Mouse (Mus musculus) CH12.LX (cell line): Measurements from ENCODE around the gene Srrt.

Experiments
- CHD1 ChIP-seq: IDR thresholded peaks from 2 replicates; pipeline ENCODE4 v1.6.1; 2012; ENCODE audit warnings: low read depth, low read length, improper control_type of control experiment, inconsistent platforms
- CTCF ChIP-seq, 2 experiments: IDR thresholded peaks in 1 of 2; conservative IDR thresholded peaks in 1 of 2; 2 replicates each; pipeline ENCODE4 v1.5.1; 2011 to 2012; ENCODE audit warnings: low read depth in 2 of 2, low read length in 2 of 2, improper control_type of control experiment in 1 of 2, inconsistent platforms in 1 of 2, mild to moderate bottlenecking in 1 of 2, moderate library complexity in 1 of 2
- EP300 ChIP-seq: IDR thresholded peaks from 2 replicates; pipeline ENCODE4 v1.6.1; 2011; ENCODE audit warnings: low read length, improper control_type of control experiment
- JUN ChIP-seq: IDR thresholded peaks from 2 replicates; pipeline ENCODE4 v1.6.1; 2011; ENCODE audit warnings: low read depth, mild to moderate bottlenecking, low read length, improper control_type of control experiment, moderate library complexity; ENCODE audit not compliant: insufficient read depth
- KAT2A ChIP-seq: IDR thresholded peaks from 2 replicates; pipeline ENCODE4 v1.6.1; 2012; ENCODE audit warnings: low read length, improper control_type of control experiment, inconsistent platforms; ENCODE audit not compliant: insufficient replicate concordance
- MEF2A ChIP-seq: IDR thresholded peaks from 2 replicates; pipeline ENCODE4 v1.6.1; 2014; ENCODE audit warnings: low read depth, mild to moderate bottlenecking, inconsistent platforms, low read length, improper control_type of control experiment, borderline replicate concordance
- MYC ChIP-seq: IDR thresholded peaks from 2 replicates; pipeline ENCODE4 v1.6.1; 2011; ENCODE audit warnings: low read depth, mild to moderate bottlenecking, improper control_type of control experiment, low read length
- NRF1 ChIP-seq: IDR thresholded peaks from 2 replicates; pipeline ENCODE4 v1.6.1; 2014; ENCODE audit warnings: low read depth, mild to moderate bottlenecking, inconsistent platforms, low read length, improper control_type of control experiment, moderate library complexity
- TBP ChIP-seq: conservative IDR thresholded peaks from 2 replicates; pipeline ENCODE4 v1.6.1; 2011; ENCODE audit warnings: low read depth, low read length, improper control_type of control experiment
- ZKSCAN1 ChIP-seq: IDR thresholded peaks from 2 replicates; pipeline ENCODE4 v1.6.1; 2012; ENCODE audit warnings: low read depth, inconsistent platforms, low read length, improper control_type of control experiment, borderline replicate concordance

DNA sequence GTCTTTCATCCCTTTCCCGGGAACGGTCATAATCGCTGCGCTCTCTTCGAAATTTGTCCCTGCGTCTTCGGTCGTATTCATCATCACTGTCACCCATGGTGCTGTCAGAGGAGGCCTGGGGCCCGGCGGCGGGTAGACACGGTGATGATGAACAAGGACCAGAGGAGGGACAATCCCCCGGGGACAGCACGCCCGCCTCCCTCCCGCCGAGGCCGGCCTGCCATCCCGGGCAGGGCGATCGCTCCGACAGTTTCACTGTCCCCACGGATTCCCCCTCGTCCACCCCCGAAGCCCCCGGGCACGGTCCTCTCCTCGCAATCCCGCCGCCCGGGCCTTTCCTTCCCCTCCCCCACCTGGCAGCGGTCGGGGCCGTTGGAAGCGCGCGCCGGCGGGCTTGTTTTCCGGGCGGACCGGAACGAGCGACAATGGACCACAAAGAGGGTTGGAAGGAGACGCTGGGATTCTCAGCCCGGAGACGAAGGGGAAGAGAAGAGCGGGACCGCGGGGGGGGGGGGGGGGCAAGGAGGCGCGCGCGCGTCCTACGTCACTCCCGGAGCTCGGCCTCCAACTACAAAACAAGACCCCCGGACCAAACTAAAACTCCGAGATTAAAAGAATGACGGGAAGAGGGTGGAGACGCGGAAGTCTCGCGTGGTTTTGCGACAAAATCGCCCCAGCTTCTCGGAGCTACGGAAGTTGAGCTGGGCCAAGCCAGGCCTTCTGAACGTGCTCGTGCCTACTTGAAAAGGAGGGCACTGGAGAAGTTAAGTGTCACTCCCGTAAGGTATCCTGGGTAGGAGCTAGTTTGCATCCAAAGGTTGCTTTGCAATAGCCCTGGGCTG lies at the start of gene Srrt:
- peak; percentile 69; the same call in 1 of the 2 replicates for TF ChIP-seq KAT2A
- no peak; the same call in 1 of the 2 replicates for TF ChIP-seq MEF2A
- TF ChIP-seq CTCF (conservative IDR thresholded peaks at IDR 0.05 in 1 of 2, IDR thresholded peaks at IDR 0.05 in 1 of 2; ENCODE audit: low read depth in 2 of 2, low read length in 2 of 2) = no peak
- TF ChIP-seq TBP = peak; percentile 86
- no peak for TF ChIP-seq JUN
- TF ChIP-seq CHD1 = no peak
- peak; percentile 94 for TF ChIP-seq MYC
- TF ChIP-seq EP300 = no peak
- TF ChIP-seq NRF1 = no peak
- no peak for TF ChIP-seq ZKSCAN1
